Mouse (Mus musculus) cortical plate, adult 2 months (tissue): Measurements from ENCODE around the gene Sfxn3. TPM values are rescaled to one million over a fixed set of nuclear protein-coding genes. Genes with fewer than 3 reads are reported as not detected.

Experiments
- H3K27ac ChIP-seq: fragments of 200-500 bp; 2 replicates; pipeline ENCODE4 v1.5.1; 2012; ENCODE audit warnings: low read length, control low read depth, inconsistent platforms; ENCODE audit not compliant: insufficient read depth
- H3K4me1 ChIP-seq: fragments of 200-500 bp; 2 replicates; pipeline ENCODE4 v1.6.1; 2011; ENCODE audit warnings: low read length; ENCODE audit not compliant: control insufficient read depth, insufficient read depth
- H3K4me3 ChIP-seq: fragments of 200-500 bp; 2 replicates; pipeline ENCODE4 v1.5.1; 2011; ENCODE audit warnings: mild to moderate bottlenecking, low read length, control low read depth; ENCODE audit not compliant: insufficient read depth
- CTCF ChIP-seq: fragments of 200-500 bp; IDR thresholded peaks from 2 replicates; pipeline ENCODE4 v1.5.1; 2011; ENCODE audit warnings: mild to moderate bottlenecking, control low read depth, low read length; ENCODE audit not compliant: insufficient read depth; ENCODE audit errors: extremely low read depth
- POLR2A ChIP-seq: fragments of 200-500 bp; IDR thresholded peaks from 2 replicates; pipeline ENCODE4 v1.6.1; 2011; ENCODE audit warnings: mild to moderate bottlenecking, low read length, control low read depth; ENCODE audit not compliant: insufficient read depth; ENCODE audit errors: extremely low read depth
- polyA plus RNA-seq: library from polyadenylated mRNA; depleted of rRNA; stranded (reverse); fragments of >200 nt; gene quantifications from 2 replicates; pipeline ENCODE4 v1.2.3, GENCODE M21; 2012

Gene Sfxn3
- polyA plus RNA-seq, 1 experiment: 119 TPM

DNA sequence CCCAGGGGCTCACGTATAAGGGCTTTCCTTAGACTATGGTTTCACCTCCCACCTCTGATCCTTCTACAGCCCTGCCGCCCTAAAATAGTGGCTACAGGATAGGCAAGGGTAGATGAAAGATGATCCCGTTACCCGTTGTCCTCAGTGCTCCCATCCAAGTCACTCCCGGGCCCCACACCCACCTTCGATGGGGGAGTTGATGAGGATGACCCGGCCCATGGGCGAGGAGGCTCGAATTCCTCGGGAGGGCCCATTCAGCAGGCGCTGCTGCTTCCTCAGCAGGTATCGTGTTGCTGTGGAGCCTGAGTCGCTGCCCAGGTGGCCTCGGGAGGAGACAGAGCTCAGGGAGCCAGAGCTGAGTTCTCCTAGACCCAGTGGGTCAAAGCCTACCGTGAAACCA lies 2.1 kb upstream of the Sfxn3 start:
- TF ChIP-seq POLR2A (no peak), CTCF (no peak)
- Histone ChIP-seq H3K4me3 (no peak overlapping the region), H3K27ac (no peak overlapping the region)

GRCm38 (mm10) chr19:45045651-45046050 lies 1.7 kb upstream of the Sfxn3 start, which contains the start of gene Pdzd7:
Pdzd7 (minus strand) TSS chr19:45045717.
- peak within 1 kb of the TSS; percentile 93; the same call in 1 of the 2 replicates for H3K27ac ChIP-seq
- TF ChIP-seq CTCF (no peak), POLR2A (no peak)
- H3K4me1 ChIP-seq: peaks cover 2% of the 10 kb centered on the region
- peak within 1 kb of the TSS; percentile 59 for H3K4me3 ChIP-seq

More for the DNA sequence above, 2.1 kb upstream of the Sfxn3 start:
- H3K4me1 ChIP-seq: peaks cover 2% of the 10 kb centered on the region

DNA sequence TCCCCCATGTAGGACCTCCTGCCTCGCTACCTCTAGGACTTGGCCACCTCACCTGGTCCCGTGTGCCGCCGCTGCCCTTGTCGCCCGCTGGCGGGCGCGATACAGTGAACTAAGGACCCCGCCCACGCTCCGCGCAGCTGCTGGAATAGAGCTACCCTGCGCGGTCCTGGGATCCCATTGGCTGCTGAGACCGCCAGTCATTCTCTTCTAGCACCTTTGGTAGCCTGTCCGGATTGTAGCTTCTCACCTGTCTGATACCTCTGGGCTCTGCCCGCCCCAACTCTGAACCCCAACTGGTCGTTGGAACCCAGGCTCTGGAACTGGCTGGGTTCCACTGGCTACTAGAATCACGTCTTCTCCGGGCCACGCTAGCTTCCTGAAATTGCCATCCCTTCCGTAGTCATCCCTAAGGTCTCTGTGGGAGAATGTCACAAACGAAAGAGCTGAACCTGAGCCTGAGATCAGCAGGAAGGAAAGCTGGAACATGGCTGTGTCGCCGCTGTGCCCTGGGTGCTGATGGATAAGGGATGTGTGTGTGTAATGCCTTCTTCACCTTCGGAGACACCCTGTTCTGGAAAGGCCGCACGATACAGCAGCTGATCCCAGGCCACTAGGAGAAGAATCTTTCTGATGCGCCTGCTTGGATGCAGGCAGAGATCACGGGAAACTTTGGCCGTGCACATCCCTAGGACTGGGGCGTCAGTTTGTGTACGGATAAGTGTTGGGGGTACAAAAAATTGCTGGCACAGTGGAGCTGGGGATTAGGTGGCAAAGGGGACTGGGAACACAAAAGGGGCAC lies 581 bp upstream of the Sfxn3 start:
- no peak for TF ChIP-seq POLR2A
- no peak for TF ChIP-seq CTCF
- Histone ChIP-seq H3K27ac (peak overlapping the region; percentile 93), H3K4me1 (peaks cover 2% of the 10 kb centered on the region), H3K4me3 (peak overlapping the region; percentile 59)

DNA sequence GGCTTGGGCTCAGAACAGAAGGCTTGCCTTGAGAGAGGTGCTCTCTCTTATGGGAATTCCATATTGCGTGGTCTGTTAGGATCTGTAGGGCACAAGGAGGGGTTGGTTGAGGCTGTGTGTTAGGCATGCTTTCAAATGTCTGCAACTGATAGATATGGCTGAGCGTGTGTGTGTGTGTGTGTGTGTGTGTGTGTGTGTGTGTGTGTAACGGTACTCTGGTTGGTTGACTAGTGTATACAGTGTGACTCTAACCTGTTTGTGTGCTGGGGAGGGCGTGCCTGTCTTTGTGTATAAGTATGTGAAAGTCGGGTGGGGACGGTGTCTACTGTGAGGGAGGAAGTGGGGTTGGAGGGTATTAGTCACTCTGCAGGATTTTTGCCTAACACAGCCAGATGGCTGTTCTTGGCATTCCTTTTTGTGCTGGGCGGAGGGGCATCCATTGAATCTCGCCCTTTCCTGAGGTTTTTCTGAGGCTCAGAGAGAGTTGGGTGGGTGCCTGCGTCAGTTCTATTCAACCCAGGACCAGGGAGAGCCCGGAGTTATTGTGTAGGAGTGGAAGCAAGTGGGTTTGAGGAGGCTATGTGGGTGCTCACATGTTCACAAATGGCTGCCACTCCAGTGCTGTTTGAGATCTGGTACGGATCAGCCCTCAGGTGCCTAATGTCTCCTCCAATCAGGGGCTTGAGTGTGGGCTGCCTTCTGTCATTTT lies 786 bp downstream of the Sfxn3 start:
- H3K4me1 ChIP-seq: peaks cover 2% of the 10 kb centered on the region
- TF ChIP-seq POLR2A: peak; percentile 64
- TF ChIP-seq CTCF: no peak
- H3K4me3 ChIP-seq: peak overlapping the region; percentile 59
- peak overlapping the region; percentile 93 for H3K27ac ChIP-seq

DNA sequence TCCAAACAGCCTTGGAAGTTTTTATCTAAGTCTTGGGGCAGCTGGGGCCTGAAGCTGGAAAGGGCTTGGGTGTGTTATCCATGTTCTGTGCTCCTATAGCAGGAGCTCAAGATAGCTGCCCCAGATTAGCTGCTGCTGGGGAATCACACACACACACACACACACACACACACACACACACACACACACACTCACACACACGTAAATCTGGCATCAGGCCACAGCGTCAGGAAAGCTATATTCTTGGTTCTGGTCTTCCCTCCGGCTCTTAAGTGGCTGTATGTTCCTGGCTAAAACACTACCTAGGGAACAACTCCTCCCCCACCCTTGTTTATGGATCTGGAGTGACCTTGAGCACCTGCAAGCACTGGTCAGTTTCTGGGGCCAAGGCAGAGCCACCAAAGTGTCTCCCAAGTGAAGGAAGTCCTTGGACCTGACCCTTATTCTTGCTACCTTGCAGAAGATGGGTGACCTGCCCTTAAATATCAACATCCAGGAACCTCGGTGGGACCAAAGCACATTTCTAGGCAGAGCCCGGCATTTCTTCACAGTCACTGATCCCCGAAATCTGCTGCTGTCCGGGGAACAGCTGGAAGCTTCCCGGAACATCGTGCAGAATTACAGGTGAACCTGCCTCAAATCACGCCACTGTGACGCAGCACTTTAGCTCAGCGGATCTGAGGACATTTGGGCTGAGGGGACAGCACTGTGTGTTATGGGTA lies 1.5 kb downstream of the Sfxn3 start:
- TF ChIP-seq POLR2A: no peak
- TF ChIP-seq CTCF: no peak
- Histone ChIP-seq H3K4me1 (peaks cover 2% of the 10 kb centered on the region), H3K27ac (peak overlapping the region; percentile 93), H3K4me3 (peak overlapping the region; percentile 59)

GRCm38 (mm10) chr19:45049523-45049922 lies 2.2 kb downstream of the Sfxn3 start:
- H3K4me1 ChIP-seq: peaks cover 2% of the 10 kb centered on the region
- peak overlapping the region; percentile 93 for H3K27ac ChIP-seq
- peak overlapping the region; percentile 59 for H3K4me3 ChIP-seq
- TF ChIP-seq POLR2A (no peak), CTCF (no peak)

DNA sequence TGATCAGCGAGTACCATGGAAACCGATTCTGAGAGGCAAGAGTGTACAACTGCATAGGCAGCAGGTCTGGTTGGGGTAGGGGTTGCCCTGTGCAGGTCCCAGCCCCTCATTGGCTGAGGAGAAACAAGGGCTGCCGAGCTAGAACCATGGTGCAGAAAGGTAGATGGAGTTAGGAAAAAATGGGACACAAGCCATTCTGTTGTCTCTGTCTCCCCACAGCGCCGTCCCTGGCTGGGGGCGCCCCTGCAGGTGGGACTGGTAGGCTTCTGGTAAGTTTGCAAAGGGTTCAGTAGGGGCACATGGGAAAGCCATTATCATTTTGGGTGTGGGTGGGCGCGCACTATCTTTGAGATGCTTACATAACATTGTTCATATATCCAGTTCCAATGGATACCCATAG lies 6.1 kb downstream of the Sfxn3 start:
- no peak for TF ChIP-seq CTCF
- TF ChIP-seq POLR2A: no peak
- H3K4me1 ChIP-seq: peaks cover 9% of the 10 kb centered on the region
- no peak overlapping the region for H3K4me3 ChIP-seq
- H3K27ac ChIP-seq: 0 out of 2 replicates have a peak overlapping the region, but pooled peaks have one; percentile 18

DNA sequence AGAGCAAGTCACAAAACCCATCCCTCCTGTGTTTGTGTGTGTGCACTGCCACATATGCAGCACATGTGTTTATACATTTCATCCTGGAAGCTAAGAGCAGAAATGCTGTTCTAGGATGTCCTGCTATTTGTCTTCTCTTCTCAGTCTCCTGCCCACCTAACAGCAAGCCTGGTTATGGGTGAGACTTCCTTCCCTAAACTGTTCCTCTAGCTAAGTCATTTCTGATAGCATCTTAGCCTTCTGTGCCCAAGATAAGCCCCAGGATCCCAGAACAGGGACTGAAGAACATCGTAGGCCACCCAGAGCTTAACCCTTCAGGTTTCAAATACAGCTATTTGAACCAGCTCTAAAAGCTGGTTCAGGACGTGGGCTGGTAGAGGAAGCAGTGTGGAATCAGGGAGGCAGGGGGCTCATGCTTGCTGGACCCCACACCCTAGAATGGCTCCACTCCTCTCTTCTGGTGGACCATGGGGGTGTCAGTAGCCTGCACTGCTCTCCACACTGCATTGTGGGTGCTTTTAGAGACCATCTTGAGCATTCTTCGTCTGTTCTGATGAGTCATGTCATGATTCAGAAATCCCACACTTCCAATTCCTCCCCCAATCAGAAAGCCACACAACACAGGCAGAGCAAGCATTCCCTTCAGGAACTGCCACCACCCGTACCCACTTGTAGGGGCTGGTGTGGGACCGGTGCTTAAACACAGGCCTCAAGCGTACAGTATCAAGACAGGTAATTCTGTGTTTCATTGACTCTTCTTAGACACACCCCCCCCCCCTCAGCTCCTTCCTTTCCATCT lies 7.8 kb downstream of the Sfxn3 start:
- TF ChIP-seq CTCF: no peak
- no peak for TF ChIP-seq POLR2A
- Histone ChIP-seq H3K4me1 (peaks cover 7% of the 10 kb centered on the region), H3K27ac (peak overlapping the region; percentile 89), H3K4me3 (no peak overlapping the region)

- peaks cover 7% of the 10 kb centered on the region for H3K4me1 ChIP-seq
- no peak overlapping the region for H3K27ac ChIP-seq
- TF ChIP-seq CTCF: peak; percentile 62
- no peak for TF ChIP-seq POLR2A
- H3K4me3 ChIP-seq: no peak overlapping the region
These were observed 9.1 kb downstream of the Sfxn3 start for GRCm38 (mm10) chr19:45056364-45056763.
